In the genomic region with DNA sequence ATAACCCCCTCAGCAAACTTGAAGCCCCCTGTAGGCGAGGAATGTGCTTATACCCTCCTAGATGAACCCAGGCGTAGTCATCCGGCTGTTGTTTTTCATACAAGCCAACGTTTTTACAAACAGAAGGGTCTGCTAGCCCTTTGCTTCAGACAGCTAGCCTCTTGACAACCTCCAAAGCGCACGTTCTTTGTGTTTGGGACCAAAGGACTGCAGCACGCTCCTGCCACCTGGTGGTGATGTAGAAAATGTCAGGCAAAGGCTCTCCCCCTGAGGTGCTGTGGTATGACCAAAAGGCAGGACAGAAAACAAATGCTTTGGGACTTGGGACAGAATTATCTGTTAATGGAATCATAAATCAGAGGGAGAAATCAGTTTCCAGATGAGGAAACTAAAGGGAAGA, we compare ENCODE assay signal across 8 mouse cellular contexts.
DNase-seq lines count a peak whose midpoint lies in the region; ATAC-seq lines count a peak whose summit lies in the region.

No protein-coding gene starts in this region.

- H3K4me2 ChIP-seq in hindbrain, embryonic 12.5 days (replicated peaks): no peak overlapping the region

- H3K4me1 ChIP-seq in hindbrain, embryonic 12.5 days: peaks cover 11% of the 10 kb centered on the region

- under 1% methylated on average over 7 of the region's 7 CpGs for WGBS in hindbrain, embryonic 12.5 days

- H3K4me3 ChIP-seq in hindbrain, embryonic 12.5 days: no peak overlapping the region

- H3K9me3 ChIP-seq in hindbrain, embryonic 12.5 days (replicated peaks): no peaks in the 10 kb centered on the region

- H3K27ac ChIP-seq in hindbrain, embryonic 12.5 days: no peak overlapping the region

- DNase-seq in Muller cell, postnatal 12 days (ENCODE audit: inconsistent ontology term): peak; percentile 69
- peak; percentile 29 for DNase-seq in cerebellum, adult 11-12 months
- DNase-seq in layer of hippocampus, postnatal 36 days: peak; percentile 73 to 77
- peak; percentile 85 for DNase-seq in mesoderm, embryonic 11.5 days (ENCODE audit: low read depth, low spot score)
- peak; percentile 27 to 58 for DNase-seq in right cerebral cortex, postnatal 36 days (ENCODE audit: low spot score in 2 of 2)

- no peak overlapping the region for H3K9ac ChIP-seq in hindbrain, embryonic 12.5 days

- peak; percentile 92 for ATAC-seq in frontal cortex, adult (ENCODE audit: low TSS enrichment)
- peak; percentile 62; the same call in 1 of the 2 replicates for ATAC-seq in hindbrain, embryonic 12.5 days (ENCODE audit: low FRiP score)
- ATAC-seq in inflammation-experienced regulatory T-cells, adult 6 months: no peak

- peaks cover 2% of the 10 kb centered on the region; the same call in 1 of the 2 replicates for H3K27me3 ChIP-seq in hindbrain, embryonic 12.5 days

- no peaks in the 10 kb centered on the region for H3K36me3 ChIP-seq in hindbrain, embryonic 12.5 days

Comparison
In these comparisons a context has a peak if more than half of its experiments do, and no peak if none do; other contexts are left out.
1. DNase-seq: peak in every context shown above with its lines; median percentile 85 in mesoderm, embryonic 11.5 days; 75 in layer of hippocampus, postnatal 36 days; 69 in Muller cell, postnatal 12 days; 42 in right cerebral cortex, postnatal 36 days; 29 in cerebellum, adult 11-12 months.